Mouse (Mus musculus): ENCODE measurements around the gene Ccdc188. TPM values are rescaled to one million over a fixed set of nuclear protein-coding genes. Genes with fewer than 3 reads are reported as not detected.

Ccdc188 gene
- not detected in 2 replicates for polyA plus RNA-seq (2012; rRNA removed)

DNA sequence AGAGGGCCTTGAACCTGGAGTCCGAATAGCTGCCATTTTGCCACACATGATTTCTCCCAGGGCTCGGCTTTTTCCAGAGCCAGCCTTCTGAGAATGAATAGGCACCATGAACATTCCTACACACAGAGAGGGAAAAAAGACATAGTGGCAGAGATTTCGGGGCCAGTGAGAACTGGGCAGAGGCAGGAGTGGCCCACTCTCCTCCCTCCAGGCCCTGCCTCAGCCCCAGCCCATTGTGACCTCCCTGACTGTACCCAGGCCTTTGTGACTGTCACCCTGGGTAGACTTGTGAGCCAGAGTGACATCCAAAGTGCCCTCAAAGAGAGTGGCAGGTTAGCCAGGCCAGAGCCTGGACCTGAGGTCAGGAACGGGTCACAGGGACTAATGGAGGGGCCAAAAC is at the start of gene Ccdc188:
Gene Ccdc188 (plus strand): TSS at position 301 of the 400 bp plus-strand sequence.
- no peak for TF ChIP-seq POLR2A (IDR thresholded peaks at IDR 0.05; ENCODE audit: low read depth, low read length)
- TF ChIP-seq CTCF (IDR thresholded peaks at IDR 0.05; ENCODE audit: extremely low read depth, insufficient read length, insufficient replicate concordance, low read depth, low read length): no peak
- no peaks in the 10 kb centered on the region for H3K4me1 ChIP-seq (ENCODE audit: control insufficient read depth, insufficient read depth, insufficient read length, low read length)
- H3K4me3 ChIP-seq (ENCODE audit: low read depth, low read length): no peak within 1 kb of the TSS
- no peaks in the 10 kb centered on the region for H3K27me3 ChIP-seq (ENCODE audit: control insufficient read depth, insufficient read depth, low read length)
- no peaks in the 10 kb centered on the region for H3K36me3 ChIP-seq (ENCODE audit: control insufficient read depth, insufficient read depth, low read length)
- H3K27ac ChIP-seq (ENCODE audit: insufficient read depth, low read depth, low read length): no peak within 1 kb of the TSS
- WGBS: 92% methylated on average over 4 of the region's 4 CpGs

DNA sequence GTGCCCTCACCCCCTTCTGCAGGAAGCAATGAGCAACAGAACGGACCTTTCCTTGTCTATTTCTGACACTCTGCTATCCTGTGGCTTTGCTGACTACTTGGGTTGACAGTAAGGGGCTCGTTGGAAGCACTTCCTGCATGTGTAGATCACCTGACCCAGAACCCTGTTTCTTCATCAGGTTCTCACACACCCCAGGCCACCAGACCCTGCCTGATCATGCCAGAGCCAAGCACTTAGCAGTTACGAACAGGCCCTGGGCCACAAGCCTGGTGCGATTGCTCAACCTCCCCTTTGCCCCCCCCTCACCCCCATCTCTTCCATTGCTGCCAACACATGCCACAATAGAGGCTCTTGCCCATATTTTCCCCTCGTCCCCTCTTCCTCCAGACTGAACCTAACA is 48.5 kb upstream of the Ccdc188 start:
- TF ChIP-seq POLR2A (IDR thresholded peaks at IDR 0.05; ENCODE audit: low read depth, low read length) (no peak), CTCF (IDR thresholded peaks at IDR 0.05; ENCODE audit: extremely low read depth, insufficient read length, insufficient replicate concordance, low read depth, low read length) (no peak)
- WGBS: 71% methylated on average over 5 of the region's 5 CpGs

DNA sequence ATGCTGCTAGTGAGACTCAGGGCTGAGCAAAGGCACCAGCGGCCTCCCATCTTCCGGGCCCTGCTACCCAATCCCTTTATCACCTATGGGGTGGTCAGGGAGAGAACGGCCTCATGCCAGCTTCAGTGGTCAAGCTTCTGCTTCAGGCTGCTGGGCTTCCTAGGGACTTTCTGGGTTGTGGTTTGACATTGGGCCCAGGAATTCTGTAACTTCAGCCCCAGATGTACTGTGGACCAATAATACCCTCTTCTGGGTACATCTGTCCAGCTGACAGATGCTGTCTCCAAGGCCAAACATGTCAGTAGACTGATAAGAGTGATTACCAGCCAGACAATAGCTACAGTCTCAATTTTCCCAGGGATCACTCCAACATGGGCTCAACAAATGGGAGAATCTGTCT is 47.9 kb upstream of the Ccdc188 start:
- Histone ChIP-seq H3K27me3 (ENCODE audit: control insufficient read depth, insufficient read depth, low read length) (no peaks in the 10 kb centered on the region), H3K36me3 (ENCODE audit: control insufficient read depth, insufficient read depth, low read length) (no peaks in the 10 kb centered on the region), H3K4me3 (ENCODE audit: low read depth, low read length) (no peak overlapping the region), H3K4me1 (ENCODE audit: control insufficient read depth, insufficient read depth, insufficient read length, low read length) (no peaks in the 10 kb centered on the region), H3K27ac (ENCODE audit: insufficient read depth, low read depth, low read length) (no peak overlapping the region)
- 86% methylated on average over 3 of the region's 3 CpGs for WGBS
- TF ChIP-seq POLR2A (IDR thresholded peaks at IDR 0.05; ENCODE audit: low read depth, low read length) (no peak), CTCF (IDR thresholded peaks at IDR 0.05; ENCODE audit: extremely low read depth, insufficient read length, insufficient replicate concordance, low read depth, low read length) (no peak)

More for the DNA sequence above, 48.5 kb upstream of the Ccdc188 start:
- H3K27ac ChIP-seq (ENCODE audit: insufficient read depth, low read depth, low read length): no peak overlapping the region
- H3K27me3 ChIP-seq (ENCODE audit: control insufficient read depth, insufficient read depth, low read length): no peaks in the 10 kb centered on the region
- H3K4me3 ChIP-seq (ENCODE audit: low read depth, low read length): no peak overlapping the region
- no peaks in the 10 kb centered on the region for H3K4me1 ChIP-seq (ENCODE audit: control insufficient read depth, insufficient read depth, insufficient read length, low read length)
- no peaks in the 10 kb centered on the region for H3K36me3 ChIP-seq (ENCODE audit: control insufficient read depth, insufficient read depth, low read length)

DNA sequence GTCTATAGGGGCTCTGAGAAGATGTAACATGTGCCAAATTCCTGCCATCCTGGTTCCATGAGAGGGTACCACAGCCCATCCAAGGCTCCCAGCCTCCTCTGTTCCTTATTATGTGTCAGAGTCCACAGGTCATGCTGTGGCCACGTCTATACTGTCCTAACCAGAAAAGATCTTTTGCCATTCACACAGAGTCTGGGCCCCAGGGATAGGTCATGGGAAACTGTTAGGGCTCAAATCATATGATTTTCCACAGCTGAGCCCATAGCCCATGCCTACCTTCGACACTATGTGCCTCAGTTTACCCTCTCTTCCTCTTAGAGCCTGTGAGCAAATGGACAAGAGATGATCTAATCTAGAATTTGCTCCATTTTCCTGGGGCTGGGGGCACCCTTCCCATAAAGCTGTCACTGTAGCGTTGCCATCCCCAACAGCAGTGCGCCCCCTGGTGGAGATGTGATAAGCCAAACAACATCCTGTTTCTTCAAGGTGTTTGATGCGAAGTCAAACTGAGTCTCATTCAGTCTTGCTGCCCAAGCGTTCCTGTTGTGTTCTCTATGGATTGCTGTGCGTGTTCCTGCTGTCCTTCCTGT is 45.3 kb upstream of the Ccdc188 start:
- Histone ChIP-seq H3K4me1 (ENCODE audit: control insufficient read depth, insufficient read depth, insufficient read length, low read length) (no peaks in the 10 kb centered on the region), H3K27ac (ENCODE audit: insufficient read depth, low read depth, low read length) (no peak overlapping the region), H3K36me3 (ENCODE audit: control insufficient read depth, insufficient read depth, low read length) (no peaks in the 10 kb centered on the region), H3K4me3 (ENCODE audit: low read depth, low read length) (no peak overlapping the region), H3K27me3 (ENCODE audit: control insufficient read depth, insufficient read depth, low read length) (no peaks in the 10 kb centered on the region)
- WGBS: 6% methylated on average over 7 of the region's 7 CpGs
- no peak for TF ChIP-seq POLR2A (IDR thresholded peaks at IDR 0.05; ENCODE audit: low read depth, low read length)
- peak; percentile 92; the same call in 1 of the 2 replicates for TF ChIP-seq CTCF (IDR thresholded peaks at IDR 0.05; ENCODE audit: extremely low read depth, insufficient read length, insufficient replicate concordance, low read depth, low read length)

GRCm38 (mm10) chr16:18173231-18173630 is 44.4 kb upstream of the Ccdc188 start:
- 84% methylated on average over 9 of the region's 9 CpGs for WGBS
- H3K27ac ChIP-seq (ENCODE audit: insufficient read depth, low read depth, low read length): no peak overlapping the region
- TF ChIP-seq POLR2A (IDR thresholded peaks at IDR 0.05; ENCODE audit: low read depth, low read length) (no peak), CTCF (IDR thresholded peaks at IDR 0.05; ENCODE audit: extremely low read depth, insufficient read length, insufficient replicate concordance, low read depth, low read length) (no peak)
- H3K4me3 ChIP-seq (ENCODE audit: low read depth, low read length): no peak overlapping the region
- no peaks in the 10 kb centered on the region for H3K36me3 ChIP-seq (ENCODE audit: control insufficient read depth, insufficient read depth, low read length)
- no peaks in the 10 kb centered on the region for H3K27me3 ChIP-seq (ENCODE audit: control insufficient read depth, insufficient read depth, low read length)
- no peaks in the 10 kb centered on the region for H3K4me1 ChIP-seq (ENCODE audit: control insufficient read depth, insufficient read depth, insufficient read length, low read length)

DNA sequence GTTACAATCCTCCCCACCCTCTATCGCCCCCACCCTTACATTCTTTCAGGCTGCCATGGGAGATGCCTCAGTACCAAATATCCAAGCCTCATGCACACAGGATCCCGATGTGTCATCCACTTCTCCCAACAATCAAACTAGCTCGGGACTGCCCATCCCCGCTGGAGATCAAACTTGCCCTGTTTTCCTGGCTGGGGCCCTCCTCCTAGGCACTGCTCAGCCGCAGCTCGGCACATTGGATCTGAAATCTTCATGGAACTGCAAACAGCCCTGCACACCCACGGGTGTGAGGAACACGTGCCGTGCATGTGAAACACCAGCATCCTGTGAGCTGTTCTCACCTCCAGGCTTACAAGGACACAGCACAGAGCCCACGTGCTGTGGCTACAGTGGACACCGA is 43.9 kb upstream of the Ccdc188 start:
- H3K27ac ChIP-seq (ENCODE audit: insufficient read depth, low read depth, low read length): no peak overlapping the region
- TF ChIP-seq POLR2A (IDR thresholded peaks at IDR 0.05; ENCODE audit: low read depth, low read length): no peak
- no peak for TF ChIP-seq CTCF (IDR thresholded peaks at IDR 0.05; ENCODE audit: extremely low read depth, insufficient read length, insufficient replicate concordance, low read depth, low read length)
- no peaks in the 10 kb centered on the region for H3K36me3 ChIP-seq (ENCODE audit: control insufficient read depth, insufficient read depth, low read length)
- H3K27me3 ChIP-seq (ENCODE audit: control insufficient read depth, insufficient read depth, low read length): no peaks in the 10 kb centered on the region
- H3K4me1 ChIP-seq (ENCODE audit: control insufficient read depth, insufficient read depth, insufficient read length, low read length): no peaks in the 10 kb centered on the region
- WGBS: 69% methylated on average over 11 of the region's 11 CpGs
- H3K4me3 ChIP-seq (ENCODE audit: low read depth, low read length): no peak overlapping the region

DNA sequence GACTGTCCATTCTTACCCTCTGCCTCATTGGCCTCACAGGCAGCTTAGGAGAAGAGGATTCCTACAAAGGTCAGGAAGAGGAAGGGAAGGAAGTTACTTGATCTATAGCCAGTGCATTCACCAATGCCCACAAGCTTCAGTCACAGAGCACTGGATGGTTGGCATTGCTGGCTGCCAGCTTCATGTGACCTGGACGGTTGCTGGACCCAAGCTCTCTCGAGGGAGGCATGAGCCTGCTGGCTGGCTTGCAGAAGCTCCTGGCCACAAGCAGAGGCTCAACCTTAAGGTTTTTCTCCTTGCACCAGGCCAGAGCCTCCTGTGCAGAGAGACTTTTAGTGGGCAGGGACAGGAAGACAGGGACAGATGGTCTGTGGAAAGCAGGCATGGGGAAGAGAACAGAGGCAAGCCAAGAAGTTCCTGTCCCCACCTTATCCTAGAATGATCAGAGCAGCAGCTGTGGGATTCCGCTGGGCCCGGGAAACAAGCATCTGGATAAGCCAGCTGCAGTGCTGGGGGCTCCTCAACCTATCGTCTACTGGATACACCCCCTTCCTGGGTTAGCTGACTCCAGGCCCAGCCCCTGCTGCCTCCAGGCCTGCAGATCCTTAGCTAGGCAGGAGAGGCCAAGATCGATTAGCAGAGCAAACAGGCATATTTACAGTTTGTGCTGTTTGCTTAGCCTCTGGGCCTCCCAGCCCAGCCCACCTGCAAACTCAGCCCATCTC is 41.7 kb upstream of the Ccdc188 start:
- no peaks in the 10 kb centered on the region for H3K4me1 ChIP-seq (ENCODE audit: control insufficient read depth, insufficient read depth, insufficient read length, low read length)
- H3K36me3 ChIP-seq (ENCODE audit: control insufficient read depth, insufficient read depth, low read length): no peaks in the 10 kb centered on the region
- H3K27ac ChIP-seq (ENCODE audit: insufficient read depth, low read depth, low read length): no peak overlapping the region
- TF ChIP-seq POLR2A (IDR thresholded peaks at IDR 0.05; ENCODE audit: low read depth, low read length) (no peak), CTCF (IDR thresholded peaks at IDR 0.05; ENCODE audit: extremely low read depth, insufficient read length, insufficient replicate concordance, low read depth, low read length) (no peak)
- H3K27me3 ChIP-seq (ENCODE audit: control insufficient read depth, insufficient read depth, low read length): no peaks in the 10 kb centered on the region
- H3K4me3 ChIP-seq (ENCODE audit: low read depth, low read length): no peak overlapping the region
- 47% methylated on average over 6 of the region's 6 CpGs for WGBS
